Mouse (Mus musculus) lung, postnatal 0 days (tissue): ENCODE measurements around the gene Tgfbr3l.

Experiments
- CTCF ChIP-seq: IDR thresholded peaks from 2 replicates; pipeline ENCODE4 v1.5.1; 2016; ENCODE audit warnings: antibody characterized with exemption, mild to moderate bottlenecking
- EP300 ChIP-seq: IDR thresholded peaks from 2 replicates; pipeline ENCODE4 v1.6.1; 2016; ENCODE audit warnings: antibody characterized with exemption, mild to moderate bottlenecking, control low read depth

- TF ChIP-seq CTCF = no peak
- TF ChIP-seq EP300 = no peak
Observed at GRCm38 (mm10) chr8:4265160-4265914, 17.3 kb downstream of the Tgfbr3l start.
